Mouse (Mus musculus) thymus, adult 2 months (tissue): ENCODE results near the gene Pdzd7.

ENCODE experiments used
- CTCF ChIP-seq: fragments of 200-500 bp; IDR thresholded peaks from 2 replicates; pipeline ENCODE4 v1.5.1; 2012; ENCODE audit warnings: mild to moderate bottlenecking, control low read depth, low read length, moderate library complexity, borderline replicate concordance; ENCODE audit not compliant: control insufficient read depth, poor library complexity, insufficient read depth; ENCODE audit errors: extremely low read depth
- POLR2A ChIP-seq: fragments of 200-500 bp; IDR thresholded peaks from 2 replicates; pipeline ENCODE4 v1.6.1; 2012; ENCODE audit warnings: mild to moderate bottlenecking, low read length, control low read depth, moderate library complexity; ENCODE audit not compliant: control insufficient read depth, poor library complexity, insufficient read depth; ENCODE audit errors: extremely low read depth

- TF ChIP-seq CTCF (no peak), POLR2A (no peak)
These were observed 1.1 kb downstream of the Pdzd7 start for GRCm38 (mm10) chr19:45044389-45044927.
